Mouse (Mus musculus) frontal cortex, postnatal 14 days (tissue): ENCODE results near the gene Slc3a2.

Experiments used
- DNase-seq, 2 experiments: peaks; one replicate each; pipeline ENCODE4 v3.0.0; 2022; ENCODE audit warnings: low spot score in 2 of 2

Gene Slc3a2

GRCm38 (mm10) chr19:8710057-8710456, 13.1 kb downstream of the Slc3a2 start:
- no peak for DNase-seq

GRCm38 (mm10) chr19:8708954-8709353, 14.2 kb downstream of the Slc3a2 start:
- DNase-seq: no peak

- DNase-seq: no peak
Measured at GRCm38 (mm10) chr19:8706930-8707329, 16.2 kb downstream of the Slc3a2 start.

GRCm38 (mm10) chr19:8706132-8706667, 17.0 kb downstream of the Slc3a2 start:
- no peak for DNase-seq

- DNase-seq: no peak
Measured at GRCm38 (mm10) chr19:8705026-8705708, 18.0 kb downstream of the Slc3a2 start.

GRCm38 (mm10) chr19:8703571-8703970, 19.6 kb downstream of the Slc3a2 start:
- DNase-seq: no peak

GRCm38 (mm10) chr19:8702458-8702857, 20.7 kb downstream of the Slc3a2 start:
- no peak for DNase-seq

- no peak for DNase-seq
Measured at GRCm38 (mm10) chr19:8699652-8700051, 23.5 kb downstream of the Slc3a2 start.

GRCm38 (mm10) chr19:8695330-8695729, 27.8 kb downstream of the Slc3a2 start:
- DNase-seq: no peak

- no peak for DNase-seq
Measured at GRCm38 (mm10) chr19:8692740-8693139, 30.4 kb downstream of the Slc3a2 start.

- no peak for DNase-seq
Measured at GRCm38 (mm10) chr19:8691871-8692539, 31.2 kb downstream of the Slc3a2 start.

GRCm38 (mm10) chr19:8683627-8684026, 39.5 kb downstream of the Slc3a2 start:
- DNase-seq: no peak

- peak; percentile 38 to 64 for DNase-seq
Measured at GRCm38 (mm10) chr19:8682996-8683395, 40.2 kb downstream of the Slc3a2 start.

- DNase-seq: no peak
Measured at GRCm38 (mm10) chr19:8681633-8682362, 41.4 kb downstream of the Slc3a2 start.

GRCm38 (mm10) chr19:8679031-8679779, 44.0 kb downstream of the Slc3a2 start:
- no peak for DNase-seq

- no peak for DNase-seq
Measured at GRCm38 (mm10) chr19:8673336-8674063, 49.7 kb downstream of the Slc3a2 start.

- DNase-seq: no peak
Measured at GRCm38 (mm10) chr19:8672859-8673258, 50.3 kb downstream of the Slc3a2 start.

GRCm38 (mm10) chr19:8665746-8666145, 57.4 kb downstream of the Slc3a2 start:
- peak in 1 of 2 experiments; percentile 46 for DNase-seq

GRCm38 (mm10) chr19:8664859-8665258, 58.3 kb downstream of the Slc3a2 start:
- no peak for DNase-seq

GRCm38 (mm10) chr19:8663911-8664421, 59.2 kb downstream of the Slc3a2 start:
- peak; percentile 70 to 71 for DNase-seq

- peak in 1 of 2 experiments; percentile 36 for DNase-seq
Measured at GRCm38 (mm10) chr19:8663360-8663839, 59.8 kb downstream of the Slc3a2 start, which contains the start of gene Chrm1. Chrm1 (plus strand) TSS chr19:8663789.
